Mouse (Mus musculus): ENCODE measurements at regions not wholly inside any gene's neighbourhood (a gene's known extent, or its start where the extent isn't known, plus 50 kb on each side); places are given as distances from the start of the nearest gene placed in this dataset.

DNA sequence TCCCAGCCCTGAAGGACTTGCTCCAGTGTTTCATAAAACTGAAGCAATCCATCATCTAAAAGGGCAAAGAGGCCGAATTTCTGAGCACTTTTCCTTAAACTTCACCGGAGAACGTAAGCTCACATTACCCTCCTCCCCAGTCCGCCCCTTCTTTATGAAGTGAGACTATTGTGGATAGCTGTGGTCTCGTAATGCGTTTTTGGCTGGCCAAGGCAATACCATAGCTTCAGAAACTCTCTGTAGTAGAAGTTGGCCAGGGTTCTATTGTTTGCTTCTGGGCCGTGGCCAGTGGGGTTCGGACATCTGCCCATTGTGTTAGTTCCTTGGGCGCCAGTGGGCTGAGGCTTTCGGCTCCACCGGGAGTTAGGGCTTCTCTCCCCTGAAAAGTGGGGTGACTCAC lies 301.7 kb upstream of the Sox9 start:
- no peak for ATAC-seq

DNA sequence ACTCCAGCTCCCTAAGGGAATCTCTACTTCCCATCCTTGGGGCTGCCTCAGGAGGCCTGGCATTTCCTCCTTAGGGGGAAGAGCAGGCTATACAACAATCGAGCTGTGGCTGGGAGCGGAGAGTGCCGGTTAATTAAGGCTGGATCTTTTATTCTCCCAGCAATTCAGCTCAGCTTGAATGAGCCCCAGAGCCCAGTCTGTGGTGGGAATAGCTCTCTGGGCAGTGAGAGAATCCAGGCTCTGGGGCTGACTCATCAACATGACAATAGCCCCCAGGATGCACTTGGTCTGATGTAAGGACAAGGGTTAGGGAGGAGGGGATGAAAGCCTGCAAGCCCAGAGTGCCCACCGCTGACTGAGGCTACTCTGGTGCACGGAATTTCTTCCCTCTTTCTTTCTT lies 280.2 kb upstream of the Sox9 start:
- ATAC-seq, result no peak

DNA sequence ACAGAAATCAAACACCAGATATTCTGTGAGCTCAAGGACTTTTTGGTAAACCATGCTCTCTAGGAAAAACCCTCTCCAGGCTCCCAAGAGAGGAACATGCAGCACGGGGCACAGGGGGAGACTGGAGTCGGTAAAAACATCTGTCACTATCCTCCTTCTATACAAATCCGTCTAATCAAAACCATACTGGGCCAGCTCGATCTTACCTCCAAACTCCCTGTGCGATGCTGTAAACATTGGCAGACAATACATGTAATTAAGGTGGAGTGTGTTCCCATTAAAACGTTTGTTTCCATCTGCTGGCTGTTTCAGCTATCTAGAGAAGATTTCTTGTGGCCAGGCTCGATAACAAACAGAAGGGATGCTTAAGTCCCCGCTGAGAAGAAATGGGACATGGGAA lies 262.9 kb upstream of the Sox9 start:
- ATAC-seq, result no peak

DNA sequence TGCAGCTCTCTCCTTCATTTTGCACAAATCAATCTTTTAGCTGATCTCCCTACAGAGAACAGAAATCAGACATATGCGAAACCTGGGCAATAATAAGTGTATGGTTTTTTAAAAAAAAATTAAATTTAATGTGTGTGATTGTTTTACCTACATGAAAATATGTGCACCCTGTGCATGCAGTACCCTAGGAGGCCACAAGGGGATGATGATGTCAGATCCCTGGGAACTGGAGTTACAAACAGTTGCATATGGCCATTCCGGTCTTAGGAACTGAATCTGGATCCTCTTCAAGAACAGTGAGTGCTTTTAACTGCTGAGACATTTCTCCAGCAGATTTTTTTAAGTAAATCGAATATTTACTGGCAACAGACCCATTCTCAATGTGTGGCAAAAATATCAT lies 257.0 kb upstream of the Sox9 start:
- ATAC-seq, result no peak

DNA sequence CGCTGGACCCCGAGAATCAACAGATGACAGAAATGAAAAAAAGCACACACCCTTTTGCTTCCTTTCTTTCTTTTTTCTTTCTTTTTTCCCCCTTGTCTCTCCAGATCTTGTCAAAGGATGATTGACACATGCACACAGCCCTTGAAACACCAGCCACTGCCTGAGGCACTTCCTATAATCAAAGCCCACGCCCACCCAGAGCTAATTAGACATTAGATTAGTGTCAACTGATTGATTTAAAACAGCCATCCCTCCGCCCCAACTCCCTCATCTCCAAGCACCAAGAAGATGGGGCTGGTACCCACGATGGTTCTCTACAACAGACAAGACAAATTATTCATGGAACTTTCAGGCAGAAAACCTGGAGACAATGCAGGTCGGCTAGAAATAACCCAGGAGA lies 239.5 kb upstream of the Sox9 start:
- ATAC-seq, result no peak

DNA sequence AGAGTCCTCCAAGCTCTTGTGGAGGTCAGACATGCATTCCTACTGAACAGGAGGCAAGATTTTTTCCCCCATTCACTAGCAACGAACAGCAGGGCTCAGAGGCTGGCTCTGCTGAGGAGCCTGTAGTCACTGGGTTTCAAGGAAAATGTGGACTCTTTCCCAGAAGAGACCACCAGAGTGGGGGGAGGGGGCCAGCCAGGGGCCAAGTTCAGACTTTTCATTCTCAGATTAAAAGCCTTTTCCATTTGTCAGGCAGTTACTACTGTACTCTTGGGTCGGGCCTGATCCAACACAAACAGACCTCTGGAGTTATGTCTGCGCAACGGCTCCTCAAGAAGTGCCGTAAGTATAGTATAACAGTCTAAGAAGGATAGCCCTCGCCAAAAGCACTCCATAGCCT lies 238.6 kb upstream of the Sox9 start:
- ATAC-seq, result no peak

DNA sequence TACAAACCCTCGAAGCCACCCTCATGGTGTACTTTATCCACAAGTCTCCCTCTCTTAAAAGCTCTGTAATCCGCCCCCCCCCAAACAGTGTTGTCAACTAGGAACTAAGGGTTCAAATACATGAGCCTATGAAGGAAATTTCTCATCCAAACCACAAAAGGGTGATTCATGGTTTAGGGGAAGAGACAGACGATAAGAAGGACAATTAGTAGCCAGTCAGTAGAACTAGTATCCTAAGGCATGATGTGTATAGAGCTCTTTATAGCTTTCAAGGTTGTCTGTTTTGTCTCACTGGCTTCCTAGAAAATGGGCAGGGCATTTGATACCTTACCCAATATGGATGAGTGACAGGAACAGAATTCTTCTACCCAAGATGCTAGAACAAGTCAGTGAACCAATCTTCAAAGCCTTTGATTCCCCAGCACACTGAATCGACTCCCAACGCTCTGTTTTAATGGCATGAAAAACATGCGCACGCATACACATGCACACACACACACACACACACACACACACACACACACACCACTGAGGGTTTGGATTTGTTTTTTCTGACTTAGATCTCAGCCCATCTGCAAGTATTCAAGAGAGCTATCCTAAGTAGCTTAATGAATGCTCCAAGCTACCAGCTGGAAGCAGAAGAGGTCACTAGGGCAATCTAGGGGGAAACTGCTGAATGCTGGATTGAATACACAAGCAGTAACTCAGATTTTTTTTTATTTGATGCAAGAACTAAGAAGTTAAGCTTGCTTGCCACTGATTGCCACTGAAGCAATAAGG lies 236.6 kb upstream of the Sox9 start:
- ATAC-seq, result no peak

DNA sequence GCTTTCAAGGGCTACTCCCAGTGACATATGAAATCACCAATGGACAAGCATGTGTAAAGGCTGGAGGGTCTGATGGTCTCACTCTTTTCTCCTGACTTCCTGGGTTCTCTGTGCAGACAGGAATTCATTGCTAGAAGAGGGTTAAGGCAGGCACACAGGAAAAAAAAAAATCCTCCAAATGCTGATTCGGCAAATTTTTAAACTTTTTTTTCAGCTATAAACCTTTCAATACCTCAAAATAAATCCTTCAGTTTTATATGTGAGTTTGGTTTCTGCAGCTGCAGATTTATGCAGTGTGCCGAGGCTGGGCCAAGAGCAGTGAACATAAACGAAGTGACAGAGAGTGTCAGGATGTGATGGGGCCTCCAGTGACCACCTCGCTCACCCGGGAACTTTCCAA lies 235.9 kb upstream of the Sox9 start:
- no peak for ATAC-seq

DNA sequence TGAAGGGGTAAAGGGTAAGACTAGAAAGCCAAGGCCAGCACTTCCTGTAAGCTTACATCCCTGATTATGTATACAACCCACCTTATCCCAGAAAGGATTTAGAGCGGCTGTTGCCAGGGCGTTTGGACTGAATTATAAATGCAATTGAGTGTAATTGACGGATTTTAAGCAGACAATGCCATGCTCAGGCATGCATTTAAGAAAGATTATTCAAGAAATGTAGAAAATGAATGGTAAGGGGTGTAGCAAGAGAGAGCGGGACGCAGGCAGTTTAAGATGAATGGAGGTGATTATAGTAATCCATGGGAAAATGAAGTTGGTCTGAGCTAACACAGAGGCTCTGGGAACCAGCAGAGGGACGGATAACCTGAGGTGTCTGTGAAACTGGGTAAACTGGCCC lies 229.2 kb upstream of the Sox9 start:
- ATAC-seq, result no peak

DNA sequence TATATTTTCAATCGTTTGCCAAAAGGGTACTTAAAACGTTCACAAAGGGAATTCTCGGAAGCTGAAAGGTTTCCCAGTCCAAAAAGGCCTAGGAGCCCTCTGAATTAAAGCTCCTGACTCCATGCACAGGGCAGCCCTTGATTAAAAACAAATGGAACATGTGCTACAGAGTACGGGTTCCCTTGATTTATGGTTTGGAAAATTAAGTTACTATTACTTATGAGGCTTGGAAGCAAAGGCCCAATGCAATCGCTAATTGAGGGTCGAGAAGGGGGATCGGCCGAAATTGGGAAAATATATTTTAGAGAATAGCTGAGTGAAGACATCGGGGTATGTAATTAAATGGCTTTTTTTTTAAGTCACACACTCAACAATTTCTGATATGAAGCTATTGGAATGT lies 219.0 kb upstream of the Sox9 start:
- no peak for ATAC-seq

DNA sequence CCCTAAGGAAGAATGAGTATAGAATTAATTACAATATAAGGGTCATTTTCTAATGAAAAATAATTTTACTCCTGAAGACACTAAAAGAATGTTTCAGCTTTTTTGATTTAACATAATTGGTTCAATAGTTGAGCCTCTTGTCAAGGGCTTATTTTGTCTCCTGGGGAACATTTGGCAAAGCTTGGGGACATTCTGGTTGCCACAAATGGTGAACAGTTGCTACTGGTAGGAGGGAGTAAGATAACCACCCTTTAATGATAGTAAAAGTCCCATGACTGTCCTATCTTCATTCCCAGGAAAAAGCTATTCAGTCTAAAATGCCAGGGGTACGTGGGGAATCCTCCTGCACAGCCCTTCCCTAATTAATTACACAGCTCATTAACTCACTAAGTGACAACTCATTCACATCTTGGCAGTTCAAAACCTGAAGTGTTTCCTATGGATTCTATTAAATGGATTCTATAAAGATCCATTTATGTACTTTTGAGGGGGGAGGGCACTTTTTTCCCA lies 217.3 kb upstream of the Sox9 start:
- no peak for ATAC-seq

DNA sequence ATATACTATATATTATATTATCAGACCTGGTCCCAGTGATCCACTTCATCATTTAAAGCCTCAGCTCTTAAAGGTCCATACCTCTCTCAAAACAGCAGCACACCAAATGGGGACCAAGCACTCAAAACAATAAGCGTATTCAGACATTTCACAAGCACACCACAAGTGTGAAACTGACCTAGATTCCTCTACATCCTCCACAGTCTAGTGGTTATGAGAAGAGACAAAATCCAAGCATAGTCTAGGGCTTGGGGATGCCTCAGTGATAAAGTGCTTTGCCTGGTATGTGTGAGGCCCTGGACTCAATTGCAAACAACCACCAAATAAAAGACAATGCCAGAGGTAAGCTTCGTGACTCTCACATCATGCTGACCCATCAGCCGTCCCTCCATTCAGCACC lies 216.0 kb upstream of the Sox9 start:
- ATAC-seq, result no peak

DNA sequence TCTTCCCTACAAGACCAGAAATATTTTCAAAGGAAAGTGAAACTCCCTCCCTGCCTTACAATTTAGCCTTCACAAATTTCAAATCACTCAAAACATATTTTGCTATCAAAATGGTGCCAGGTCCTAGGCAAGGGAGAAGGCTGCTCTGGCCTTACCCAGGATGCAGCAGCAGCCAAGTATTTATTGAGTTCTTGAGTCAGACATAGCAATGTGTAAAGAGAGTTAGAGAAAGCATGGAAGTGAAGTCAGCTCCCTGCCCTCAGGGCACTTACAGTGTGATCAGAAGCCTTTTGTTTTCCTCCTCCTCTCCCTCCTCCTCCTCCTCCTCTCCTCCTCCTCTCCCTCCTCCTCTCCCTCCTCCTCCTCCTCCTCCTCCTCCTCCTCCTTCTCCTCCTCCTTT lies 194.6 kb upstream of the Sox9 start:
- ATAC-seq, result no peak

DNA sequence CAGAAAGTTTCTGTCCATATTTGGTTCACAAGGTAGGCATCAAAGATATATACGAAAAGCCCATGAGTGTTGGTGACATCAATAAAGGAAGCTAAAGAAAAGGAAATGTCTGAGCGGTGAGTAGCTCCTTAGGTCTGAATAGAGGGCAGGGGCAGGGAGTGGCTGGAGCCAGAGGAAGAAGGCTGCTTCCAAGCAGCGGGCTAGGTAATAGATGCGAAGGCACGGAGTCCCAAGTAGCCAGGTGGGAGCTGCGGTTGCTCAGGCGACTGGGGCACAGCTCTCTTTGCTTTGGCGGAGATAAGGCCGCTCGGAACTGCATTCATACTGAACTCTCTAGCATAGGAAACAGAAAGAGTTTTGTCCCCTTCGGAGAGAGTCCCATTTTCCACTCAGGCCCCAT lies 193.9 kb upstream of the Sox9 start:
- no peak for ATAC-seq

DNA sequence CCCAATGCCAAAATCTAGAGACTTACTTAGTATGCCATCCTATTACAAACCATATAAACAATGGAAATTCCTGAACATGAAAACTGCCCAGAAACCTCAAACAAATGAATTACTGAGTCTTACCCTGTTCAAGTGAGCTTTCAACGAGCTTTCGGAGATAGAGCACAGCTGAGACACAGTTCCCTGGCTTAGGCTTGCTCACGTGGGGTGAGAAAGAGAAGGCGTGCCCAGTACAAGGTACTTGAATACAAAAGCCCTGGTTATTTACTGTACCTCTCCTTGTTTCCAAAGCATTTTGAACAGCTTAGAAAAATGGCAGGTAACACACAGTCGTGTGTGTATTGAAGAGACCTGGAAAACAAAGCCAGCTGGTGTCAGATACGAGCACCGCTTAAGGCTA lies 191.8 kb upstream of the Sox9 start:
- no peak for ATAC-seq

DNA sequence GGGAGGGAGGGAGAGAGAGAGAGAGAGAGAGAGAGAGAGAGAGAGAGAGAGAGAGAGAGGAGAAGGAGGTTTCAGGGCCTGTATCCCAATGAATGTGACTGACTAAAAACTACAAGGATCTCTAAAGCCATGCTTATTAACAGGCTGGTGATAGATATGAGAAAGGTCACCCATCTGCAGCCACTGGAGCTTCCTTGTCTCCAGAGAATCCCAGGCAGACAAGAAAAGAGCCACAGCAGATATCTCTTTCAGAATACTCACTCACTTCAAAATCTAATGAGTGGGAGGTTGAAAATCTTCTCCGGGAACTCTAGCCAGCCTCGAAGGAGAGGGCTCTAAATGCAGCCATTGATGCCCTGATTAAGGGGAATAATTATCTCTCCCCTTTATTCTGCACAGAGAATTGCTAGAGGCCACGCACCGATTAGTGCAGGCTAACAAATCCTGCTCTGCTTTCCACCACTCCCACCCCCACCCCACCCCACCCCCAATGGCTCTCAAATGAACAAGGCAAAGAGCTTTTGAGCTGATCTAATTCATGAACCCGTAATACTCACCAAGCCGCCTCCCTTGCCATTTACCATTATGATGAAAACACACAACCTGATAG lies 189.5 kb upstream of the Sox9 start:
- ATAC-seq, result no peak

DNA sequence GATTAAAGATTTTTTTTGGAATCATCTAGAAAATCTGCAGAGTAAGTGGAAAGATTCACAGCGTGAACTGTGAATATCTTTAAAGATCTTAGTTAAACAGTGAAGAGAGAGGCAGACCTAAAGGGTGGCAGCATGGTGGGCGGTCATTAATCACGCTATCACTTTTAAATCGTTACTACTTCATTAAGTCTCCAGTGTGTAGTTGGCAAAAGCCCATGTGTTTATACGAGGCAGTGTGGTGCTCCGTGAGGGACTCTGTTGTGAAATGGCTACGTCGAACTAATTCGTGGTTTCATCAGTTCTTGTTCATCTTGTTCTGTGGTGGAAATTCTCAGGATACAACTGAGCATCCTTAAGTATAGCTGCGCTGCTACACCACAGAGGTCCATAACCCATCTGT lies 188.2 kb upstream of the Sox9 start:
- ATAC-seq, result no peak

DNA sequence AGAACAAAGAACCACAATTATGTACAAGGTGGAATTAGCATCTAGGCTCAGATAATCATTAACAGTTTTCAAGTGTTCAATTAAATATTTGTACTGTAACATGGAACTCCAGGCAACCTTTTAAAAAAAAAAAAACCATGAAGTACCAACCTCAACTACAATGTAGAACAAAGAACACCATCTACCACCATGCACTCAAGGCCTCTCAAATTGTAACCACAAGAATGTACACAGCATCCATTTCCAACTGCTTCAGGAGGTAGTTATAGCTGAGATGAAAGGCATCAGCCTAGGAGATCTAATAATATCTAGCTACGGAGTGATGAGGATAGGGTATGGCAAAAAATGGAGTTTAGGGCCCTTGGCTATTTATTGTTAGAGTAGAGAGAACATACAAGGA lies 174.7 kb upstream of the Sox9 start:
- ATAC-seq, result no peak

DNA sequence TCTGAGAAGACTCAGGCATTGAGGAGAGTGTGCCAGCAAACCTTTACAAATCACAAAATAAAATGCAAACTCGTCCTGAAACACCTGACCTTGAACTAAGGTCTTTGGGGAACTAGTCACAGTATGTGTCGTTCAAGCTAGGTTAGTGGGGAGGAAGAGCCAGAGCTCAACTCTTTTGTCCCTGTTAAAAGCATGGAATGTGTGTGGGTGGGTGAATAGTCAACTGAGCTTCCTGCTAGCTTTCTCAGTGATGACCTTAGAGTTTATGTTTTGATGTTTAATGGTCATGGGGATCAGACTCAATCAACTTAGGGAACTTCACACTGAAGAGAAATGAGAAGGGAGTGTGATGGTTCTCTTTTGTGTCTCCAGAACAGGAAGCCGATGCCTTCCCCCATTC lies 172.7 kb upstream of the Sox9 start:
- no peak for ATAC-seq

DNA sequence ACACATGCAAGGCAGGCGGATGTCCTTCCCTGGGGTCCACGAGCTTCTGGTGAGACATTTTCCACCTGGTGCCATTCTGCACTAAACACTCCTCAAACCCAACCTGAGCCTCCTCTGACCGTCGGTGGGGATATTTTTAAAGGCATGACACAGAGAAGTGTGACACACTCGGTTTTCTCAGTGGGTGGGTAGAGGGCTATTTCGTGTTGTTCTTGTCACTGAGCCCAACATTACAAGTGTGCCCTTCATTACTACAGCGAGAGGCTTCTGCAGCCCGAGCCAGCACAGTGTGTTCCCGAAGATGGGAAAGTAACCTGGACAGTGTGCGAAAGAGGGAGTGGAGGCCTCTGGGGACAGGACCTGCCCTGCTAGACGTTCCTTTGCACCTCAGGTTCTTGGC lies 171.0 kb upstream of the Sox9 start:
- no peak for ATAC-seq

DNA sequence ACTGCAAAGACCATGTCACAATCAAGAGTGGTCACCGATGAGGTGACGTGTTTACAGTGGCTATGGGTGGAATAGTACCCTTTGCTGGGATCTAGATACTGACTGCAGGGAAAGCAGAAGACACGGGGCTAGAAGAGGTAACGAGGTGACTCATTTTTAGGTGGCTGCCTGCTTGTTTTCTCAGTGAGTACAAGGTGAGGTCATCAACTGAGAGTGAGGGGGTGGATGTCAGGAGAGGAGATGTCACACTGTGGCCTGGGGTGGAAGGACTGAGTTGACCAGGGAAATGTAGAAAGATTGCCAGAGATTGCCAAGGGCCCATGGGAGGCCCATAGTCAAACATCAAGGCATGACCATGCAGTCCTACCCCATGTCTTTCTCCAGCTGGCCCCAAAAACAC lies 166.4 kb upstream of the Sox9 start:
- ATAC-seq, result no peak

DNA sequence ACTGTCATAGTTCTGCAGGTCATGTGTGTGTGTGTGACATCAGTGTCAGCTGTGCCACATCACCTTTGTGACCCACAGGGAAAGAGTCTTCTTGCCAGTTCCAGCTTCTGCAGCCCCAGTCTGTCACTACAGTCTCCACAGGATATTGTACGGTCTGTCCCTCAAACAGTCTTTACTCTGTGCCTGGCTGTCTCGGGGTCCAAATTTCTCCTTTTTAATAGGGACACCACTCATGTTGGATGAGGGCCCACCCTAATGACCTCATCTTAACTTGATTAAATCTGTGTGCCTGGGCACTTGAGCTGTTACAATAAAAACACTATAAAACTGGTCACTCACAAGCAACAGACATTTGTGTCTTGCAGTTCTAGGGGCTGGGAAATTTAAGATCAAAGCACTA lies 165.1 kb upstream of the Sox9 start:
- ATAC-seq, result no peak

DNA sequence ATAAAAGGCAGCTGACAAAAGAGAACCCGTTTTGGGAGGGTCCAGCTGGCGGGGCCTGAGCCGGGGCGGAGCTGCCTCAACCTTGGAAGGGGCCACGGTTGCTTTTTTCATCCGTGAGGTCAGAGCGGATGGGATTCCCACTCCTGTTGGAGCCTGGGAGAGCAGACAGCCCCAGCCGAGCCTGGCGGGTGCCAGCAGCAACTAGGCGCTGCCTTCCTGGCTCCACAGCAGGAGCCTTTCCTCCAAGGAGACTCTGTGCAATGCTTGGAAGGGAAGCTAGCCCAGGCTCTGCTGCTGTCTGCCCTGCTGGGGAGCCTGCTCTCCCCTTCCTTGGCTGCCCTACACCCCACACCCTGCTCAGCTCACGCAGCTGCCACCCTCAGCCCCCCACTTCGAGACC lies 161.1 kb upstream of the Sox9 start:
- ATAC-seq, result no peak

DNA sequence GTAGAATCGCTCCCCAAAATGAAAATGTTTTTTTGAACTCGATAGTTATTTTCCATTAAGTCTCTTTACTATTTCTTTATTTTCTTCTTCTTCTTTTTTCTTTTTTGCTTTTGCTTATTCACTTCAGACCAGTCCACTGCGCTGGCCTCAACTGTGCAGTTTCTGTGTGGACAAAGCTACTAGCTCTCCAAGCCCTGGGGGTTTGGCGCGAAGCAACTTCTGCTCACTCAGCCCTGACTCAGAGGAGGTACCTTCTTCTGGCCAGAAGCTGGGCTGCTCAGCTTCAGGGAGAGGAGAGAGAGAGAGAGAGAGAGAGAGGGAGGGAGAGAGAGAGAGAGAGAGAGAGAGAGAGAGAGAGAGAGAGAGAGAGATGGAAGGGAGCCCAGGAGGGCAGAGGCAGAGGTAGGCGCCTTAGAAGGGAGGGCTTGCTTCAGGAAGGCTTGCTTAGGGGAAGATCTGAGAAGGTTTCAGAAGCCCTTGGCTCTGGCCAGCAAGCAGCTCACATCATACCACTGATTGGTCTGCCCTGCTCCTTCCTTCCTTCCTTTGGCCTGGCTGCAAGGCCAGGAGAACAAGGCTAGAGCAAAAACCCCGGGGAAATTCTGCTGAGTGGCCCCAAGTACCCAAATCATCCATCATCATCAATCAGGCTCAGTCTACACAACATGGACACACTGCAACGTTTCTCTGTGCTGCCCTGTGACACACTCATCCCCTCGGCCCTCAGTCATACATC lies 160.5 kb upstream of the Sox9 start:
- ATAC-seq, result no peak

Data from inflammation-experienced regulatory T-cells, adult 6 months (primary cell).